Mouse (Mus musculus): ENCODE data around the gene Slc10a1. TPM values are rescaled to one million over a fixed set of nuclear protein-coding genes. Genes with fewer than 3 reads are reported as not detected.

Gene Slc10a1
- polyA plus RNA-seq (2014; fragmentation: Nextera tagmentation; extraction: Ambion mirVana): 0.50 and 0.74 TPM in 2 replicates

- no peak within 1 kb of the TSS for H3K4me2 ChIP-seq (ENCODE audit: low read length)
- 82% methylated on average over 5 of the region's 5 CpGs for WGBS
- no peaks in the 10 kb centered on the region for H3K36me3 ChIP-seq (ENCODE audit: control insufficient read depth, insufficient read depth, low read length)
- DNase-seq (ENCODE audit: low spot score) (peak; percentile 9), ATAC-seq (replicated peaks; ENCODE audit: low FRiP score, low TSS enrichment, low read depth) (no peak)
- H3K9ac ChIP-seq (ENCODE audit: low read length): no peak within 1 kb of the TSS
- no peaks in the 10 kb centered on the region for H3K27me3 ChIP-seq (replicated peaks; ENCODE audit: control insufficient read depth, insufficient read depth, low read length)
- H3K27ac ChIP-seq (ENCODE audit: low read depth): no peak within 1 kb of the TSS
- no peak within 1 kb of the TSS for H3K4me3 ChIP-seq (ENCODE audit: low read depth, low read length)
- no peaks in the 10 kb centered on the region for H3K9me3 ChIP-seq (ENCODE audit: control insufficient read depth, low read length)
- no peaks in the 10 kb centered on the region for H3K4me1 ChIP-seq (replicated peaks; ENCODE audit: control insufficient read depth, insufficient read depth, low read length)
Observed at GRCm38 (mm10) chr12:80968605-80969004, at the start of gene Slc10a1. Slc10a1 (minus strand) TSS chr12:80968705.

GRCm38 (mm10) chr12:81017624-81018023 is 49.1 kb upstream of the Slc10a1 start:
- no peak for ATAC-seq (replicated peaks; ENCODE audit: low FRiP score, low TSS enrichment, low read depth)
- Histone ChIP-seq H3K27me3 (replicated peaks; ENCODE audit: control insufficient read depth, insufficient read depth, low read length) (no peaks in the 10 kb centered on the region), H3K27ac (ENCODE audit: low read depth) (no peak overlapping the region), H3K4me1 (replicated peaks; ENCODE audit: control insufficient read depth, insufficient read depth, low read length) (no peaks in the 10 kb centered on the region), H3K36me3 (ENCODE audit: control insufficient read depth, insufficient read depth, low read length) (no peaks in the 10 kb centered on the region), H3K4me2 (ENCODE audit: low read length) (no peak overlapping the region), H3K4me3 (ENCODE audit: low read depth, low read length) (no peak overlapping the region), H3K9me3 (ENCODE audit: control insufficient read depth, low read length) (no peaks in the 10 kb centered on the region), H3K9ac (ENCODE audit: low read length) (no peak overlapping the region)
- WGBS: 93% methylated on average over 12 of the region's 12 CpGs
- no peak for DNase-seq (ENCODE audit: low spot score)

- 69% methylated on average over 11 of the region's 11 CpGs for WGBS
- DNase-seq (ENCODE audit: low spot score): no peak
- Histone ChIP-seq H3K9ac (ENCODE audit: low read length) (no peak overlapping the region), H3K4me2 (ENCODE audit: low read length) (no peak overlapping the region), H3K36me3 (ENCODE audit: control insufficient read depth, insufficient read depth, low read length) (no peaks in the 10 kb centered on the region), H3K9me3 (ENCODE audit: control insufficient read depth, low read length) (no peaks in the 10 kb centered on the region), H3K4me3 (ENCODE audit: low read depth, low read length) (no peak overlapping the region), H3K4me1 (replicated peaks; ENCODE audit: control insufficient read depth, insufficient read depth, low read length) (peaks cover 13% of the 10 kb centered on the region), H3K27ac (ENCODE audit: low read depth) (no peak overlapping the region), H3K27me3 (replicated peaks; ENCODE audit: control insufficient read depth, insufficient read depth, low read length) (no peaks in the 10 kb centered on the region)
- ATAC-seq (replicated peaks; ENCODE audit: low FRiP score, low TSS enrichment, low read depth): no peak
Observed at GRCm38 (mm10) chr12:81013496-81013895, 45.0 kb upstream of the Slc10a1 start.

GRCm38 (mm10) chr12:81011994-81012393 is 43.5 kb upstream of the Slc10a1 start:
- DNase-seq (ENCODE audit: low spot score) (no peak), ATAC-seq (replicated peaks; ENCODE audit: low FRiP score, low TSS enrichment, low read depth) (no peak)
- no peaks in the 10 kb centered on the region for H3K36me3 ChIP-seq (ENCODE audit: control insufficient read depth, insufficient read depth, low read length)
- H3K9me3 ChIP-seq (ENCODE audit: control insufficient read depth, low read length): no peaks in the 10 kb centered on the region
- H3K27ac ChIP-seq (ENCODE audit: low read depth): no peak overlapping the region
- H3K27me3 ChIP-seq (replicated peaks; ENCODE audit: control insufficient read depth, insufficient read depth, low read length): no peaks in the 10 kb centered on the region
- 89% methylated on average over 2 of the region's 2 CpGs for WGBS
- peaks cover 13% of the 10 kb centered on the region for H3K4me1 ChIP-seq (replicated peaks; ENCODE audit: control insufficient read depth, insufficient read depth, low read length)
- H3K9ac ChIP-seq (ENCODE audit: low read length): no peak overlapping the region
- H3K4me2 ChIP-seq (ENCODE audit: low read length): no peak overlapping the region
- no peak overlapping the region for H3K4me3 ChIP-seq (ENCODE audit: low read depth, low read length)

- Histone ChIP-seq H3K9me3 (ENCODE audit: control insufficient read depth, low read length) (no peaks in the 10 kb centered on the region), H3K4me1 (replicated peaks; ENCODE audit: control insufficient read depth, insufficient read depth, low read length) (peaks cover 13% of the 10 kb centered on the region), H3K4me2 (ENCODE audit: low read length) (peak overlapping the region; percentile 16; the same call in 1 of the 2 replicates), H3K9ac (ENCODE audit: low read length) (no peak overlapping the region), H3K27ac (ENCODE audit: low read depth) (no peak overlapping the region; the same call in 1 of the 2 replicates), H3K36me3 (ENCODE audit: control insufficient read depth, insufficient read depth, low read length) (no peaks in the 10 kb centered on the region), H3K27me3 (replicated peaks; ENCODE audit: control insufficient read depth, insufficient read depth, low read length) (no peaks in the 10 kb centered on the region), H3K4me3 (ENCODE audit: low read depth, low read length) (no peak overlapping the region)
- 13% methylated on average over 3 of the region's 3 CpGs for WGBS
- DNase-seq (ENCODE audit: low spot score) (no peak), ATAC-seq (replicated peaks; ENCODE audit: low FRiP score, low TSS enrichment, low read depth) (no peak; the same call in 1 of the 2 replicates)
Observed at GRCm38 (mm10) chr12:81009813-81010212, 41.3 kb upstream of the Slc10a1 start.

GRCm38 (mm10) chr12:81002841-81003635 is 34.5 kb upstream of the Slc10a1 start:
- Histone ChIP-seq H3K9ac (ENCODE audit: low read length) (no peak overlapping the region), H3K27ac (ENCODE audit: low read depth) (no peak overlapping the region), H3K9me3 (ENCODE audit: control insufficient read depth, low read length) (no peaks in the 10 kb centered on the region), H3K4me3 (ENCODE audit: low read depth, low read length) (no peak overlapping the region), H3K27me3 (replicated peaks; ENCODE audit: control insufficient read depth, insufficient read depth, low read length) (0 out of 2 replicates have a peak, but pooled peaks cover 4% of the 10 kb centered on the region), H3K36me3 (ENCODE audit: control insufficient read depth, insufficient read depth, low read length) (no peaks in the 10 kb centered on the region), H3K4me1 (replicated peaks; ENCODE audit: control insufficient read depth, insufficient read depth, low read length) (no peaks in the 10 kb centered on the region), H3K4me2 (ENCODE audit: low read length) (no peak overlapping the region)
- 39% methylated on average over 13 of the region's 13 CpGs for WGBS
- ATAC-seq (replicated peaks; ENCODE audit: low FRiP score, low TSS enrichment, low read depth) (no peak), DNase-seq (ENCODE audit: low spot score) (no peak)

- H3K27ac ChIP-seq (ENCODE audit: low read depth): no peak overlapping the region
- no peak for DNase-seq (ENCODE audit: low spot score)
- H3K4me2 ChIP-seq (ENCODE audit: low read length): no peak overlapping the region
- H3K27me3 ChIP-seq (replicated peaks; ENCODE audit: control insufficient read depth, insufficient read depth, low read length): 0 out of 2 replicates have a peak, but pooled peaks cover 6% of the 10 kb centered on the region
- H3K4me3 ChIP-seq (ENCODE audit: low read depth, low read length): no peak overlapping the region
- no peaks in the 10 kb centered on the region for H3K9me3 ChIP-seq (ENCODE audit: control insufficient read depth, low read length)
- no peaks in the 10 kb centered on the region for H3K36me3 ChIP-seq (ENCODE audit: control insufficient read depth, insufficient read depth, low read length)
- no peak for ATAC-seq (replicated peaks; ENCODE audit: low FRiP score, low TSS enrichment, low read depth)
- 83% methylated on average over 4 of the region's 4 CpGs for WGBS
- no peaks in the 10 kb centered on the region for H3K4me1 ChIP-seq (replicated peaks; ENCODE audit: control insufficient read depth, insufficient read depth, low read length)
- H3K9ac ChIP-seq (ENCODE audit: low read length): no peak overlapping the region
Observed at GRCm38 (mm10) chr12:81000924-81001323, 32.4 kb upstream of the Slc10a1 start.

GRCm38 (mm10) chr12:80998528-80999221 is 30.2 kb upstream of the Slc10a1 start:
- Histone ChIP-seq H3K27ac (ENCODE audit: low read depth) (no peak overlapping the region), H3K9ac (ENCODE audit: low read length) (no peak overlapping the region), H3K4me3 (ENCODE audit: low read depth, low read length) (no peak overlapping the region), H3K4me1 (replicated peaks; ENCODE audit: control insufficient read depth, insufficient read depth, low read length) (no peaks in the 10 kb centered on the region), H3K36me3 (ENCODE audit: control insufficient read depth, insufficient read depth, low read length) (no peaks in the 10 kb centered on the region), H3K4me2 (ENCODE audit: low read length) (peak overlapping the region; percentile 36), H3K27me3 (replicated peaks; ENCODE audit: control insufficient read depth, insufficient read depth, low read length) (0 out of 2 replicates have a peak, but pooled peaks cover 6% of the 10 kb centered on the region), H3K9me3 (ENCODE audit: control insufficient read depth, low read length) (0 out of 2 replicates have a peak, but pooled peaks cover 3% of the 10 kb centered on the region)
- peak; percentile 58 for DNase-seq (ENCODE audit: low spot score)
- ATAC-seq (replicated peaks; ENCODE audit: low FRiP score, low TSS enrichment, low read depth): no peak
- WGBS: 15% methylated on average over 33 of the region's 33 CpGs
